Mouse (Mus musculus): ENCODE data around the gene Nmrk2.

DNA sequence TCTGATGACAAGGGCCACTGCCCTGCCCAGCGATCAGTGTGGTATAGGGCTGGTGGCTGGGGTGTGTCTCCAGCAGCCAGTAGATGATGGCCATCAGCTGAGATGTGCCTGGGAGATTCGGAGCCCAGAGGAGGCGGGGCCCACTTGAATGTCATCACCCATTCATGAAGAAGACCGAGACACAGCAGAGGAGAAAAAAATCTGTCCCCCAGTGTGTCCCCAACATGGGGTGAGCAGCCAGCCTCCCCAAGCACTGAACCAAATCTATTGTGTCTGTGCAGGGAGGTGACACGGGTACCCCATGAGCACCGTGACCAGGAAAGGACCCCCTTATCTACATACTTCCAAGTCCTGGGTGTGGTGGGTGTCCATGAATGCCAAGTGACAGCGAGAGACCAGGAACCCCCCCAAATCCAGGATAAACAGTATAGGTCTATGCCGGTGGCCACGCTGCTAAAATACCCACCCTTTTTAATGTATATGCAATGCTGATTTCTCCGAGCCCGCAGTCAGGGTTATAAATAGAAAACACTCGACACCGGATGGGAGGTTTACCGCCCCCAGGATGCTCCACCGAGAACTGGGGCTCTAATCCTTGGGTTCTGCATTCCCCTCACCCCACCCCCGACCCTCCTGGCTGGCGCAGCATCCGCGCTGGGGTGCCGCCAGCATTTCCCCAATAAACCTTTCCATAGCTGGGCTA is 28.0 kb upstream of the Nmrk2 start:
- no peak for TF ChIP-seq CTCF (IDR thresholded peaks at IDR 0.05; ENCODE audit: control insufficient read depth, insufficient read depth, low read length)
- no peak for TF ChIP-seq POLR2A (IDR thresholded peaks at IDR 0.05; ENCODE audit: borderline replicate concordance, control insufficient read depth, low read depth, low read length)

Measured in bone marrow, adult 2 months (tissue).